Mouse (Mus musculus) olfactory bulb, adult 2 months (tissue): Measurements from ENCODE around the gene Sdccag8.

ENCODE experiments used
- CTCF ChIP-seq: fragments of 200-500 bp; IDR thresholded peaks from 2 replicates; pipeline ENCODE4 v1.5.1; 2012; ENCODE audit warnings: low read depth, mild to moderate bottlenecking, low read length, moderate library complexity; ENCODE audit not compliant: insufficient read depth
- POLR2A ChIP-seq: fragments of 200-500 bp; IDR thresholded peaks from 2 replicates; pipeline ENCODE4 v1.6.1; 2012; ENCODE audit warnings: mild to moderate bottlenecking, low read depth, low read length, moderate library complexity; ENCODE audit not compliant: insufficient read depth

DNA sequence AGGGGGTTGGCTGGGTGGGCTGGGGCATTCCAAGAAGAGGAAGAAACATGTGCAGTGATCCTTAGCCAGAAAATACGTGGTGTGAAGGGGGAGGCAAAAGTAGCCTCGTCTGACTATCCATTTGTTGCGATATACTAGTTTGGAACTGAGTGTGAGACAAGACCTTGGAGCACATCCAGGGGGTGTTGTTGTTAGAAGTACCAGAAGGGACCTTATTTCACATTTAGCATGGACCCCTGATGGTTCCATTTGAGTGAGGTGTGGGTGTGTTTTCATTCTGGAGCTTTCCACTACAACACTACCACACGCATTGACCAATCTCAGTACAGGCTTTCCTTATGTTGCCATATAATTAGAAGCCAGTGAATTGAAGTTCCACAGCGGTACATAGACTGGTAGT lies 129.5 kb downstream of the Sdccag8 start:
- no peak for TF ChIP-seq CTCF
- no peak for TF ChIP-seq POLR2A
